Mouse (Mus musculus) heart, adult 2 months (tissue): ENCODE data around the gene Supt6.

Source experiments
- CTCF ChIP-seq: fragments of 200-600 bp; IDR thresholded peaks from 2 replicates; pipeline ENCODE4 v1.8.1; 2022; ENCODE audit warnings: antibody characterized with exemption, mild to moderate bottlenecking, moderate library complexity
- POLR2A ChIP-seq: fragments of 200-500 bp; IDR thresholded peaks from 2 replicates; pipeline ENCODE4 v1.6.1; 2011; ENCODE audit warnings: mild to moderate bottlenecking, low read depth, low read length, control low read depth; ENCODE audit not compliant: insufficient read depth

- TF ChIP-seq CTCF (no peak), POLR2A (no peak)
These were observed 14.9 kb upstream of the Supt6 start for GRCm38 (mm10) chr11:78260489-78261258.
